Mouse (Mus musculus): Measurements from ENCODE around the gene 1700023F06Rik.

GRCm38 (mm10) chr11:103173041-103173770 is 35.2 kb downstream of the 1700023F06Rik start:
- TF ChIP-seq GATA1 (IDR thresholded peaks at IDR 0.05; ENCODE audit: low read length) (no peak), TAL1 (IDR thresholded peaks at IDR 0.05; ENCODE audit: low read length) (no peak)
